Comparison of ENCODE assay signal across 19 mouse cellular contexts in genomic region chr9:34795226-34795625, GRCm38 (mm10).
DNase-seq lines count a peak whose midpoint lies in the region; ATAC-seq lines count a peak whose summit lies in the region.
"Had no signal": no experiment of that assay in that cellular context is flagged by ENCODE, and none has a peak within 500 bp of the region (broad histone marks: within the 10 kb centered on the region; RNA-seq: fewer than 3 reads in every experiment).

No protein-coding gene starts in this region.

- H3K4me1 ChIP-seq in heart, embryonic 12.5 days (replicated peaks) = no peaks in the 10 kb centered on the region
- no peaks in the 10 kb centered on the region for H3K4me1 ChIP-seq in heart, embryonic 11.5 days (ENCODE audit: control insufficient read depth, insufficient read depth, low read length)
- H3K4me1 ChIP-seq in limb, embryonic 11.5 days (ENCODE audit: control insufficient read depth, insufficient read depth, low read length) = no peaks in the 10 kb centered on the region
- H3K4me1 ChIP-seq: intestine, embryonic 15.5 days had no signal

- H3K36me3 ChIP-seq in heart, embryonic 12.5 days = no peaks in the 10 kb centered on the region
- no peaks in the 10 kb centered on the region for H3K36me3 ChIP-seq in heart, embryonic 11.5 days (ENCODE audit: control insufficient read depth, insufficient read depth, low read length)
- H3K36me3 ChIP-seq in limb, embryonic 11.5 days (ENCODE audit: control insufficient read depth, insufficient read depth, low read length) = no peaks in the 10 kb centered on the region
- H3K36me3 ChIP-seq: embryonic facial prominence, embryonic 12.5 days; forebrain, embryonic 12.5 days; heart, embryonic 13.5 days; hindbrain, embryonic 10.5 days; intestine, embryonic 15.5 days had no signal

- 60% methylated on average over 4 of the region's 4 CpGs for WGBS in heart, embryonic 12.5 days
- 63% methylated on average over 4 of the region's 4 CpGs for WGBS in heart, embryonic 11.5 days (ENCODE audit: insufficient replicate concordance)
- 18% methylated on average over 4 of the region's 4 CpGs for WGBS in limb, embryonic 11.5 days

- intact Hi-C loops in heart, postnatal 10 days (cut with DNase I) = no loop called here

- peak; percentile 94 for DNase-seq in heart, adult 11 months
- DNase-seq in heart, postnatal 10 days = peak; percentile 4 to 9
- no peak for DNase-seq in limb, embryonic 11.5 days (ENCODE audit: low spot score)
- DNase-seq: adrenal gland, postnatal 14 days; cerebellum, adult 18-20 months; cerebellum, postnatal 10 days; gastrocnemius, postnatal 36 days; kidney, adult 18-20 months had no signal

- no peak overlapping the region for H3K9ac ChIP-seq in heart, embryonic 12.5 days
- H3K9ac ChIP-seq in heart, embryonic 11.5 days (ENCODE audit: low read depth, low read length) = no peak overlapping the region
- no peak overlapping the region for H3K9ac ChIP-seq in limb, embryonic 11.5 days (ENCODE audit: low read length)
- H3K9ac ChIP-seq: embryonic facial prominence, embryonic 12.5 days; forebrain, embryonic 12.5 days; heart, embryonic 13.5 days; hindbrain, embryonic 14.5 days; intestine, embryonic 15.5 days had no signal

- no peak overlapping the region for H3K4me3 ChIP-seq in heart, embryonic 12.5 days
- no peak overlapping the region for H3K4me3 ChIP-seq in heart, embryonic 11.5 days (ENCODE audit: low read depth, low read length)
- H3K4me3 ChIP-seq in limb, embryonic 11.5 days (ENCODE audit: low read depth, low read length) = no peak overlapping the region
- H3K4me3 ChIP-seq: embryonic facial prominence, embryonic 12.5 days; forebrain, embryonic 12.5 days; heart, embryonic 13.5 days; hindbrain, embryonic 10.5 days; intestine, embryonic 15.5 days had no signal

- no peak overlapping the region for H3K4me2 ChIP-seq in heart, embryonic 12.5 days
- no peak overlapping the region for H3K4me2 ChIP-seq in heart, embryonic 11.5 days
- H3K4me2 ChIP-seq in limb, embryonic 11.5 days (ENCODE audit: low read depth, severe bottlenecking) = no peak overlapping the region
- H3K4me2 ChIP-seq: embryonic facial prominence, embryonic 12.5 days; forebrain, embryonic 12.5 days; heart, embryonic 13.5 days; hindbrain, embryonic 14.5 days; intestine, embryonic 15.5 days had no signal

- H3K9me3 ChIP-seq in heart, embryonic 12.5 days (replicated peaks) = no peaks in the 10 kb centered on the region
- no peaks in the 10 kb centered on the region for H3K9me3 ChIP-seq in heart, embryonic 11.5 days (replicated peaks; ENCODE audit: control insufficient read depth, low read length)
- H3K9me3 ChIP-seq in limb, embryonic 11.5 days (ENCODE audit: control insufficient read depth, low read length) = no peaks in the 10 kb centered on the region
- H3K9me3 ChIP-seq: embryonic facial prominence, embryonic 12.5 days; forebrain, embryonic 12.5 days; heart, embryonic 13.5 days; hindbrain, embryonic 10.5 days; intestine, embryonic 15.5 days had no signal

- no peak for ATAC-seq in heart, embryonic 12.5 days (ENCODE audit: insufficient number of reproducible peaks, low FRiP score)
- no peak for ATAC-seq in heart, embryonic 11.5 days (replicated peaks; ENCODE audit: insufficient number of reproducible peaks, low FRiP score, low TSS enrichment)
- ATAC-seq in limb, embryonic 11.5 days (ENCODE audit: insufficient number of reproducible peaks, low FRiP score, low TSS enrichment, low read depth) = 0 out of 2 replicates have a peak, but pooled peaks have one; percentile 9
- no peak for ATAC-seq in megakaryocyte progenitor cell, adult 5-6 weeks (replicated peaks; ENCODE audit: poor library complexity)
- ATAC-seq: activated CD4-positive, CD25-positive, alpha-beta regulatory T cell, adult 4 months; intestine, embryonic 15.5 days had no signal

- H3K27me3 ChIP-seq in heart, embryonic 12.5 days (replicated peaks) = no peaks in the 10 kb centered on the region
- H3K27me3 ChIP-seq in heart, embryonic 11.5 days (ENCODE audit: control insufficient read depth, insufficient read depth, low read length) = no peaks in the 10 kb centered on the region
- no peaks in the 10 kb centered on the region for H3K27me3 ChIP-seq in limb, embryonic 11.5 days (ENCODE audit: control insufficient read depth, insufficient read depth, low read length)
- H3K27me3 ChIP-seq: embryonic facial prominence, embryonic 12.5 days; heart, embryonic 13.5 days; intestine, embryonic 15.5 days; Patski had no signal

- H3K27ac ChIP-seq in heart, embryonic 12.5 days (ENCODE audit: poor library complexity, severe bottlenecking) = no peak overlapping the region
- H3K27ac ChIP-seq in heart, embryonic 11.5 days (ENCODE audit: low read depth, low read length) = no peak overlapping the region
- no peak overlapping the region for H3K27ac ChIP-seq in limb, embryonic 11.5 days (replicated peaks; ENCODE audit: low read depth, low read length)
- H3K27ac ChIP-seq: embryonic facial prominence, embryonic 12.5 days; forebrain, embryonic 12.5 days; heart, embryonic 13.5 days; hindbrain, embryonic 10.5 days; hindbrain, embryonic 14.5 days; intestine, embryonic 15.5 days had no signal
